7 mouse cellular contexts compared by ENCODE assay signal in the genomic region with DNA sequence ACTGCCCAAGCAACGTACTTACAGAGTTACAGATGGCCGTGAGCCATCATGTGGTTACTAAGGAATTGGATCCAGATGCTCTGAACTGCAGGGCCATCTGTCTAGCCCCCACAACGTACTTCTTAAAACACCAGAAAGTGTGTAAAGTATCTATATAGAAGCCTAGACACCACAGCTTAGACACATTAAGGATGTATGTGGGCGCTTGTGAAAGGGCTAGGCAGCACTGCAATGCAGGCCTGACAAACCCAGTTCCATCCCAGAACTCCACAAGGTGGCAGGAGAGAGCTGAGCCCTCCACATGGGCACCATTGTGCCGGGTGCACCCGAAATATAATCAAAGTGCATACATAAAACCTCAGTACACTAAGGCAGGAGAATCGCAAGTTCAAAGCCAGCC. TPM values are rescaled to one million over a fixed set of nuclear protein-coding genes. Genes with fewer than 3 reads are reported as not detected.
DNase-seq lines count a peak whose midpoint lies in the region; ATAC-seq and TF ChIP-seq lines count a peak whose summit lies in the region.

No protein-coding gene starts in this region.

- peak; percentile 64 for DNase-seq in R1 (ENCODE audit: low read depth, low spot score)
- peak; percentile 19 to 25 for DNase-seq in gastrocnemius, postnatal 36 days
- peak; percentile 61 to 74 for DNase-seq in layer of hippocampus, adult 18-20 months (ENCODE audit: low spot score in 2 of 2)
- DNase-seq in lung, adult 18-20 months, result peak; percentile 45 to 55
- DNase-seq in ovary, postnatal 36 days (ENCODE audit: low spot score), result peak; percentile 41

- TF ChIP-seq CTCF in cortical plate, adult 2 months (IDR thresholded peaks at IDR 0.05; ENCODE audit: extremely low read depth, insufficient read depth, low read length), result peak; percentile 75

- H3K4me3 ChIP-seq in cortical plate, adult 2 months (ENCODE audit: insufficient read depth, low read length), result no peak overlapping the region

- ATAC-seq in CD4-positive, CD25-positive, alpha-beta regulatory T cell, adult 4 months, result peak; percentile 54

- intact Hi-C loops in gastrocnemius, postnatal 36 days (cut with DNase I), result no loop called here

- H3K27ac ChIP-seq in cortical plate, adult 2 months (ENCODE audit: insufficient read depth, low read length), result no peak overlapping the region

- no peak for TF ChIP-seq POLR2A in cortical plate, adult 2 months (IDR thresholded peaks at IDR 0.05; ENCODE audit: extremely low read depth, insufficient read depth, low read length)

- H3K4me1 ChIP-seq in cortical plate, adult 2 months (ENCODE audit: control insufficient read depth, insufficient read depth, low read length), result no peaks in the 10 kb centered on the region

RNA-seq across cellular contexts. Expression of a gene that starts 37.2 kb away (rescaled TPM):
- polyA plus RNA-seq in CD4-positive, CD25-positive, alpha-beta regulatory T cell, adult 4 months (2017; shearing (Covaris generic)), result 10 to 100 TPM; 13.5 to 15.4 TPM
- 22.6 and 23.3 TPM in 2 replicates for polyA plus RNA-seq in cortical plate, adult 2 months (2012; rRNA removed)
- 10 to 100 TPM; 39.3 to 42.8 TPM for total RNA-seq in gastrocnemius, postnatal 36 days (2021)
- total RNA-seq in layer of hippocampus, adult 18-20 months (2021), result 10 to 100 TPM; 54.1 to 55.7 TPM

RNA-seq across cellular contexts. Expression of a gene that starts 54.6 kb away (rescaled TPM):
- not detected for polyA plus RNA-seq in CD4-positive, CD25-positive, alpha-beta regulatory T cell, adult 4 months (2017; shearing (Covaris generic))
- 76.7 and 88.6 TPM in 2 replicates for polyA plus RNA-seq in cortical plate, adult 2 months (2012; rRNA removed)
- total RNA-seq in gastrocnemius, postnatal 36 days (2021), result 1 to 10 TPM; 4.7 to 5.0 TPM
- total RNA-seq in layer of hippocampus, adult 18-20 months (2021), result 10 to 100 TPM; 53.9 to 71.9 TPM

Comparison
In these comparisons a context has a peak if more than half of its experiments do, and no peak if none do; other contexts are left out.
1. RNA of a gene that starts 54.6 kb away (total RNA-seq): 53.9 to 71.9 TPM in layer of hippocampus, adult 18-20 months; 4.7 to 5.0 TPM in gastrocnemius, postnatal 36 days; every median in the first group is over 4 times any median in the second.
2. Peak in every context shown above with its lines, with median percentiles within 50 percentile points of each other: DNase-seq.